In genomic region chr8:95833435-95833984, GRCm38 (mm10) we compare ENCODE assay signal across 8 mouse cellular contexts. TPM values are rescaled to one million over a fixed set of nuclear protein-coding genes. Genes with fewer than 3 reads are reported as not detected.
DNase-seq lines count a peak whose midpoint lies in the region; ATAC-seq lines count a peak whose summit lies in the region.

No protein-coding gene starts in this region.

- H3K27ac ChIP-seq in forebrain, embryonic 15.5 days (replicated peaks), result no peak overlapping the region
- no peak overlapping the region for H3K27ac ChIP-seq in midbrain, embryonic 15.5 days

- peaks cover 34% of the 10 kb centered on the region for H3K27me3 ChIP-seq in megakaryocyte, embryonic 14.5 days (replicated peaks)
- no peaks in the 10 kb centered on the region for H3K27me3 ChIP-seq in forebrain, embryonic 15.5 days
- H3K27me3 ChIP-seq in midbrain, embryonic 15.5 days (replicated peaks), result no peaks in the 10 kb centered on the region

- H3K36me3 ChIP-seq in megakaryocyte, embryonic 14.5 days (replicated peaks; ENCODE audit: low read length), result no peaks in the 10 kb centered on the region
- peaks cover 9% of the 10 kb centered on the region; the same call in 1 of the 2 replicates for H3K36me3 ChIP-seq in forebrain, embryonic 15.5 days
- 0 out of 2 replicates have a peak, but pooled peaks cover 3% of the 10 kb centered on the region for H3K36me3 ChIP-seq in midbrain, embryonic 15.5 days (replicated peaks)

- peaks cover 20% of the 10 kb centered on the region for H3K4me1 ChIP-seq in megakaryocyte, embryonic 14.5 days
- H3K4me1 ChIP-seq in forebrain, embryonic 15.5 days, result peaks cover 12% of the 10 kb centered on the region
- peaks cover 11% of the 10 kb centered on the region for H3K4me1 ChIP-seq in midbrain, embryonic 15.5 days

- H3K4me2 ChIP-seq in forebrain, embryonic 15.5 days (replicated peaks), result peak overlapping the region; percentile 34
- peak overlapping the region; percentile 46 for H3K4me2 ChIP-seq in midbrain, embryonic 15.5 days

- peak; percentile 47 for DNase-seq in kidney, postnatal 14 days
- DNase-seq in cerebellum, adult 9-11 months, result no peak
- no peak for DNase-seq in cerebellum, adult 11 months
- DNase-seq in layer of hippocampus, adult 9-11 months, result no peak

- H3K9me3 ChIP-seq in megakaryocyte, embryonic 14.5 days, result peaks cover 6% of the 10 kb centered on the region
- no peaks in the 10 kb centered on the region for H3K9me3 ChIP-seq in forebrain, embryonic 15.5 days
- H3K9me3 ChIP-seq in midbrain, embryonic 15.5 days, result no peaks in the 10 kb centered on the region

- ATAC-seq in megakaryocyte, adult 5-6 weeks (ENCODE audit: poor library complexity, severe bottlenecking), result no peak
- 0 out of 2 replicates have a peak, but pooled peaks have one; percentile 14 for ATAC-seq in forebrain, embryonic 15.5 days (replicated peaks)
- ATAC-seq in midbrain, embryonic 15.5 days (replicated peaks), result peak; percentile 60

- no peak overlapping the region for H3K9ac ChIP-seq in forebrain, embryonic 15.5 days (replicated peaks)
- H3K9ac ChIP-seq in midbrain, embryonic 15.5 days, result peak overlapping the region; percentile 23

- under 1% methylated on average over 16 of the region's 16 CpGs for WGBS in forebrain, embryonic 15.5 days
- under 1% methylated on average over 16 of the region's 16 CpGs for WGBS in midbrain, embryonic 15.5 days

- H3K4me3 ChIP-seq in megakaryocyte, embryonic 14.5 days (replicated peaks), result peak overlapping the region; percentile 74
- peak overlapping the region; percentile 19 for H3K4me3 ChIP-seq in forebrain, embryonic 15.5 days
- peak overlapping the region; percentile 33 for H3K4me3 ChIP-seq in midbrain, embryonic 15.5 days

RNA-seq across cellular contexts. Expression of gene Sap18b, which starts 8.4 kb away (rescaled TPM):
- polyA plus RNA-seq in megakaryocyte, embryonic 14.5 days (2012; ENCODE audit: insufficient read depth, low replicate concordance), result 13.8 and 55.0 TPM in 2 replicates
- total RNA-seq in megakaryocyte, adult 5-6 weeks (2015), result 89.7 and 139 TPM in 2 replicates
- total RNA-seq in megakaryocyte, adult 5-6 weeks (2017), result 222 and 239 TPM in 2 replicates
- 258 and 266 TPM in 2 replicates for polyA plus RNA-seq in forebrain, embryonic 15.5 days (2015; fragmentation: Nextera tagmentation; extraction: Ambion mirVana)
- polyA plus RNA-seq in midbrain, embryonic 15.5 days (2015; fragmentation: Nextera tagmentation; extraction: Ambion mirVana), result 196 and 201 TPM in 2 replicates

RNA-seq across cellular contexts. Expression of gene Slc38a7, which starts 19.8 kb away (rescaled TPM):
- 3.6 and 9.6 TPM in 2 replicates for polyA plus RNA-seq in megakaryocyte, embryonic 14.5 days (2012; ENCODE audit: insufficient read depth, low replicate concordance)
- 8.0 and 10.0 TPM in 2 replicates for total RNA-seq in megakaryocyte, adult 5-6 weeks (2015)
- 9.1 and 11.7 TPM in 2 replicates for total RNA-seq in megakaryocyte, adult 5-6 weeks (2017)
- 28.5 and 28.9 TPM in 2 replicates for polyA plus RNA-seq in forebrain, embryonic 15.5 days (2015; fragmentation: Nextera tagmentation; extraction: Ambion mirVana)
- 30.3 and 32.2 TPM in 2 replicates for polyA plus RNA-seq in midbrain, embryonic 15.5 days (2015; fragmentation: Nextera tagmentation; extraction: Ambion mirVana)

RNA-seq across cellular contexts. Expression of gene Cnot1, which starts 26.2 kb away (rescaled TPM):
- 1.4 and 2.1 TPM in 2 replicates for polyA plus RNA-seq in megakaryocyte, embryonic 14.5 days (2012; ENCODE audit: insufficient read depth, low replicate concordance)
- 174 and 179 TPM in 2 replicates for total RNA-seq in megakaryocyte, adult 5-6 weeks (2015)
- 107 and 144 TPM in 2 replicates for total RNA-seq in megakaryocyte, adult 5-6 weeks (2017)
- 51.7 and 52.7 TPM in 2 replicates for polyA plus RNA-seq in forebrain, embryonic 15.5 days (2015; fragmentation: Nextera tagmentation; extraction: Ambion mirVana)
- polyA plus RNA-seq in midbrain, embryonic 15.5 days (2015; fragmentation: Nextera tagmentation; extraction: Ambion mirVana), result 48.8 and 50.8 TPM in 2 replicates

RNA-seq across cellular contexts. Expression of gene Got2, which starts 54.8 kb away (rescaled TPM):
- 8.5 and 22.3 TPM in 2 replicates for polyA plus RNA-seq in megakaryocyte, embryonic 14.5 days (2012; ENCODE audit: insufficient read depth, low replicate concordance)
- 80.2 and 81.2 TPM in 2 replicates for total RNA-seq in megakaryocyte, adult 5-6 weeks (2015)
- 69.6 and 77.8 TPM in 2 replicates for total RNA-seq in megakaryocyte, adult 5-6 weeks (2017)
- 156 and 160 TPM in 2 replicates for polyA plus RNA-seq in forebrain, embryonic 15.5 days (2015; fragmentation: Nextera tagmentation; extraction: Ambion mirVana)
- 206 and 210 TPM in 2 replicates for polyA plus RNA-seq in midbrain, embryonic 15.5 days (2015; fragmentation: Nextera tagmentation; extraction: Ambion mirVana)

Comparison
In these comparisons a context has a peak if more than half of its experiments do, and no peak if none do; other contexts are left out.
1. H3K4me3 ChIP-seq: peak in every context shown above with its lines; median percentile 74 in megakaryocyte, embryonic 14.5 days; 33 in midbrain, embryonic 15.5 days; 19 in forebrain, embryonic 15.5 days.
2. RNA of gene Cnot1, which starts 26.2 kb away (polyA plus RNA-seq): 51.7 to 52.7 TPM in forebrain, embryonic 15.5 days and 48.8 to 50.8 TPM in midbrain, embryonic 15.5 days; 1.4 to 2.1 TPM in megakaryocyte, embryonic 14.5 days; every median in the first group is over 10 times any median in the second.